Mouse (Mus musculus) liver, postnatal 0 days (tissue): ENCODE data around the gene Rac3.

Source experiments
- CTCF ChIP-seq: sonication (generic); IDR thresholded peaks from 2 replicates; pipeline ENCODE4 v1.5.1; 2016; ENCODE audit warnings: antibody characterized with exemption, low read depth
- EP300 ChIP-seq: IDR thresholded peaks from 2 replicates; pipeline ENCODE4 v1.6.1; 2016; ENCODE audit warnings: antibody characterized with exemption, low read depth, mild to moderate bottlenecking

- TF ChIP-seq EP300 (no peak), CTCF (no peak)
Measured at GRCm38 (mm10) chr11:120719242-120719641, 2.0 kb upstream of the Rac3 start.
